Mouse (Mus musculus) megakaryocyte, embryonic 14.5 days (primary cell): ENCODE data around the gene Leo1.

Experiments used
- FLI1 ChIP-seq: IDR thresholded peaks from 2 replicates; pipeline ENCODE4 v1.6.1; 2012; ENCODE audit warnings: low read length, inconsistent platforms, mixed read lengths
- GATA1 ChIP-seq: IDR thresholded peaks from 3 replicates; pipeline ENCODE4 v1.6.1; 2012; ENCODE audit warnings: mixed read lengths, low read length, inconsistent platforms, borderline replicate concordance

DNA sequence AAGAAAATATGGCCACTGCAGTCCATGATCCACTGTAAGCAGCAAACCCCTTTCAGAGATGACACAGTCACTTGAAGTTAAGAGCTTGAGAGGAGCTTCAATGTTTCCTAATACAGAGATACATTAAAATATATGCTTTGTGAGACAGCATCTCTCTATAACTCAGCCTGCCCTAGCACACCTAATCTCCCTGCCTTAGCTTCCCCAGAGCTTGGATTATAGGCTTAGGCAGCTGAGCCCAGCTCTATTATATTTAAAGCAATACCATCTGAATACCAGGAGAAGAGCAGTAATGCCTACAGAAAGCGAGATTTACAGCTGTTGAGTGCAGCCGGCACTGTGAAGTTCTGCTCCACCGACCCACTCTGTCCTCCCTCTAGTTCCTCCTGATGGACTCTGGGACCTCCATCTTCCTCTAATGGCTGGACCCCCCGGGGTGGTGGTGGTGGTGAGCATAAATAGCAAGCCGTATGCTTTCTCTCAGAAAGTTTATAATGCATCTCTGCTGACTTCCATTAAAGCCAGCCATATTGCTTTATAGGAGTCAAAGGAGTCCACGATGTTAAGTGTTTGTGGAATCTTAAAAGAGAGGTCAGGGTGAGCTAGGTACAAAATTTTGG, 30.3 kb upstream of the Leo1 start:
- TF ChIP-seq GATA1 = no peak
- TF ChIP-seq FLI1 = no peak
